Mouse (Mus musculus) ES-E14 (cell line): Measurements from ENCODE around the gene Cfap157.

Source experiments
- HCFC1 ChIP-seq: IDR thresholded peaks from 2 replicates; pipeline ENCODE4 v1.6.1; 2012; ENCODE audit warnings: low read length, inconsistent platforms, borderline replicate concordance; ENCODE audit not compliant: insufficient read depth
- MAFK ChIP-seq: IDR thresholded peaks from 2 replicates; pipeline ENCODE4 v1.6.1; 2014; ENCODE audit warnings: mild to moderate bottlenecking, low read depth, low read length, inconsistent platforms; ENCODE audit not compliant: insufficient read depth
- ZC3H11A ChIP-seq: IDR thresholded peaks from 2 replicates; pipeline ENCODE4 v1.6.1; 2012; ENCODE audit warnings: low read depth, mild to moderate bottlenecking, inconsistent platforms, low read length, borderline replicate concordance

DNA sequence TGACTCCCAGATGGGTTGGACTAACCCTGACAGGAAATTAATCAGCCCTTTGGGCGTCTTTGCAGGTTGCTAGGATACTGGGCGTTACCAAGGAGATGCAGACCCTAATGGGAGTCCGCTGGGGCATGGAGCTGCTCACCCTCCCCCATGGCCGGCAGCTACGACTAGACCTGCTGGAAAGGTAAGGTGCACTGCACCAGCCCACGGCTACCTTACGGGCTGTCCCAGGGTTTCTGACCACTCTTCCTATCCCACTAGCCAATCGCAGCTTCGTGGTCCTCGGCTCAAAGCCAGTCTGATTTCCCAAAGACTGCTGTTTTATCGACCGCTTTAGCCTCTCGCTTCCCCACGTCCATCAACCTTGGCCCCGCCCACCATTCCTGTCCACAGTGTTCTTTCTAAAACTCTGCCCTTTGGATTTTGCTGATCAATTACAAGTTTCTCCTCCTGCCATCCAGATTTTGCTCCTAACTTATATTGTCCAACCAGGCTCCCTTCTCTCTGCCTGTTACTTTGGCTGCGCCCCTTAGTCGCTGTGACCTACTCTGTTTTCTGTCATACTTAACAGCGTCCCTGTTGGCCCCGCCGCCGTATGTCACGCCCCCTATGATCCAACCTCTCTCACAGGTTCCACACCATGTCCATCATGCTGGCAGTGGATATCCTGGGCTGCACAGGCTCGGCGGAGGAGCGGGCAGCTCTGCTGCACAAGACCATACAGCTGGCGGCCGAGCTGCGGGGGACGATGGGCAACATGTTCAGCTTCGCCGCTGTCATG lies 33.2 kb downstream of the Cfap157 start:
- TF ChIP-seq ZC3H11A: no peak
- TF ChIP-seq HCFC1: no peak
- TF ChIP-seq MAFK: no peak
